Mouse (Mus musculus) midbrain, postnatal 0 days (tissue): Measurements from ENCODE around the gene Dusp12. TPM values are rescaled to one million over a fixed set of nuclear protein-coding genes. Genes with fewer than 3 reads are reported as not detected.

Experiments
- ATAC-seq: fragments of 200-750 bp; cut with Nextera tagmentation; 2 replicates; pipeline ENCODE4 v1.8.0; 2017; ENCODE audit warnings: moderate number of reproducible peaks, mild to moderate bottlenecking, moderate TSS enrichment, moderate library complexity; ENCODE audit not compliant: low FRiP score
- DNase-seq: peaks from one replicate; pipeline ENCODE4 v3.0.0-alpha.2; 2015; ENCODE audit warnings: low spot score
- H3K27ac ChIP-seq: fragments of 300-500 bp; sonication (generic); 2 replicates; pipeline ENCODE4 v1.5.1; 2014; ENCODE audit warnings: low read depth, mild to moderate bottlenecking, low read length, mixed read lengths
- H3K27me3 ChIP-seq: fragments of 300-500 bp; sonication (generic); 2 replicates; pipeline ENCODE4 v1.6.1; 2014; ENCODE audit warnings: low read length, control low read depth, mixed read lengths; ENCODE audit not compliant: insufficient read depth
- H3K36me3 ChIP-seq: fragments of 300-500 bp; sonication (generic); 2 replicates; pipeline ENCODE4 v1.6.1; 2014; ENCODE audit warnings: low read length, control low read depth, mixed read lengths; ENCODE audit not compliant: insufficient read depth
- H3K4me1 ChIP-seq: fragments of 300-500 bp; sonication (generic); 2 replicates; pipeline ENCODE4 v1.6.1; 2014; ENCODE audit warnings: mild to moderate bottlenecking, control low read depth, antibody characterized with exemption, low read length, mixed read lengths; ENCODE audit not compliant: insufficient read depth
- H3K4me2 ChIP-seq: fragments of 300-500 bp; sonication (generic); 2 replicates; pipeline ENCODE4 v1.6.1; 2014; ENCODE audit warnings: low read depth, mild to moderate bottlenecking, low read length, mixed read lengths; ENCODE audit not compliant: poor library complexity, severe bottlenecking
- H3K4me3 ChIP-seq: fragments of 300-500 bp; sonication (generic); 2 replicates; pipeline ENCODE4 v1.5.1; 2014; ENCODE audit warnings: low read depth, mild to moderate bottlenecking, low read length, moderate library complexity
- H3K9ac ChIP-seq: fragments of 300-500 bp; sonication (generic); replicated peaks from 2 replicates; pipeline ENCODE4 v1.6.1; 2014; ENCODE audit warnings: mild to moderate bottlenecking, low read length, moderate library complexity, mixed read lengths; ENCODE audit not compliant: poor library complexity, severe bottlenecking
- H3K9me3 ChIP-seq: fragments of 300-500 bp; sonication (generic); 2 replicates; pipeline ENCODE4 v1.6.1; 2016; ENCODE audit warnings: low read length, control low read depth
- CTCF ChIP-seq: IDR thresholded peaks from 2 replicates; pipeline ENCODE4 v1.5.1; 2016; ENCODE audit warnings: antibody characterized with exemption, mild to moderate bottlenecking
- WGBS: fragments of 180-500 bp; shearing (Covaris S2); extraction: QIAGEN DNeasy Blood & Tissue Kit; methylation state at CpG from one replicate; pipeline ENCODE4 v1.1.7; 2014; 5-methylcytosine and 5-hydroxymethylcytosine counted together
- polyA plus RNA-seq: library from polyadenylated mRNA; unstranded; fragments of >200 nt; fragmentation: Nextera tagmentation; extraction: Ambion mirVana; gene quantifications from 2 replicates; pipeline ENCODE4 v1.2.1, GENCODE M21; 2015
- total RNA-seq: library from RNA; depleted of rRNA; stranded (reverse); fragments of >200 nt; gene quantifications from 2 replicates; pipeline ENCODE4 v1.2.3, GENCODE M21; 2014; rRNA removed

Gene Dusp12
- total and polyA plus RNA-seq, 2 experiments from 2014 or later: 39.6 to 43.3 TPM

GRCm38 (mm10) chr1:170839685-170840084, 45.7 kb downstream of the Dusp12 start:
- no peak for ATAC-seq
- peak; percentile 81 for TF ChIP-seq CTCF
- DNase-seq: peak; percentile 66
- no peaks in the 10 kb centered on the region for H3K27me3 ChIP-seq
- peaks cover 6% of the 10 kb centered on the region; the same call in 1 of the 2 replicates for H3K36me3 ChIP-seq
- H3K4me3 ChIP-seq: no peak overlapping the region
- H3K27ac ChIP-seq: no peak overlapping the region
- H3K9me3 ChIP-seq: no peaks in the 10 kb centered on the region
- H3K4me2 ChIP-seq: no peak overlapping the region
- H3K9ac ChIP-seq: no peak overlapping the region
- no peaks in the 10 kb centered on the region for H3K4me1 ChIP-seq

DNA sequence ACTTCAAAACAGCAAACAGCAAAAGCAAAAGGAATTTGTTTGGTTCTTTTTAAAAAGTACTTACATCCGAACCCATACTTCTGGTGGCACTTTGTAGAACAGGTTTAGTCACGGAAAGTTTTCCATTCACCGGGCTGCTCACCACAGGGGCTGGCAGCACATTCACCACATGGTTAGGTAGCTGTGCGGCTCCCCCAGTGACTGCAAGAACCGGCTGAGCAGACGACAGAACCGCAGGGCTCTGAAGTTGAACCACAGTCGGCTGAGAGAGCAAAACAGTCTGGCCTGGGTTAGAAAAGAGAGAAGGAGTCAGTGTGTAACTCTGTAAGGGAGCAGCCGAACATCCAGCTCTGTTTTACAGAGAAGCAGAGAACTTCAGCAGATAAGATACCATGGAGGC, 50.6 kb downstream of the Dusp12 start:
- Histone ChIP-seq H3K9me3 (no peaks in the 10 kb centered on the region), H3K4me3 (no peak overlapping the region), H3K36me3 (peaks cover 8% of the 10 kb centered on the region; the same call in 1 of the 2 replicates), H3K27ac (no peak overlapping the region), H3K4me1 (no peaks in the 10 kb centered on the region), H3K4me2 (no peak overlapping the region), H3K9ac (no peak overlapping the region), H3K27me3 (no peaks in the 10 kb centered on the region)
- no peak for ATAC-seq
- 72% methylated on average over 9 of the region's 9 CpGs for WGBS
- TF ChIP-seq CTCF: no peak
- no peak for DNase-seq

DNA sequence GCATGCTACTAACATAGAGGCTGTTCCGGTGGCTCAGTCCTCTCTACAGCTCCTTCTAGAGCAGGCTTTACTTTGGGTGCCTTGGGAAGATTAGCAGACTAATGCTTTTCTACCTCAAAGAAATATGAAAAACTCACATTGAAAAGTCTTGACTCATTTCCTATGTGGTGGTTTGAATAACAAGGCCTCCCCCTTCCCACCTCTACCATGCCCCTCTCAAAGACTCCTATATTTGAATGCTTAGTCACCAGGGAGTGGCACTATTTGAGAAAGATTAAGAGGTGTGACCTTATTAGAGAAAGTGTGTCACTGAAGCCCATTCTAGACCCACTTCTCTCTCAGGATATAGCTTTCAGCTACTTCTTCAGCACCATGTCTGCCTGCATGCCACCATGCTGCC, 55.6 kb downstream of the Dusp12 start:
- no peak overlapping the region for H3K9ac ChIP-seq
- no peak for ATAC-seq
- DNase-seq: no peak
- H3K9me3 ChIP-seq: no peaks in the 10 kb centered on the region
- H3K4me2 ChIP-seq: no peak overlapping the region
- TF ChIP-seq CTCF: no peak
- no peak overlapping the region for H3K27ac ChIP-seq
- H3K4me3 ChIP-seq: no peak overlapping the region
- no peaks in the 10 kb centered on the region for H3K27me3 ChIP-seq
- peaks cover 6% of the 10 kb centered on the region; the same call in 1 of the 2 replicates for H3K36me3 ChIP-seq
- WGBS: 97% methylated on average over 1 of the region's 1 CpGs
- no peaks in the 10 kb centered on the region for H3K4me1 ChIP-seq

- Histone ChIP-seq H3K27me3 (no peaks in the 10 kb centered on the region), H3K9me3 (no peaks in the 10 kb centered on the region), H3K4me1 (no peaks in the 10 kb centered on the region), H3K27ac (no peak overlapping the region), H3K9ac (no peak overlapping the region), H3K36me3 (0 out of 2 replicates have a peak, but pooled peaks cover 4% of the 10 kb centered on the region), H3K4me2 (no peak overlapping the region), H3K4me3 (no peak overlapping the region)
- TF ChIP-seq CTCF: no peak
- no peak for DNase-seq
- ATAC-seq: no peak
- 95% methylated on average over 6 of the region's 6 CpGs for WGBS
These were observed 56.0 kb downstream of the Dusp12 start for GRCm38 (mm10) chr1:170829344-170829743.

Other genes with a start within 250 kb of the Dusp12 start
- gene Olfml2b, start 241.0 kb downstream of the Dusp12 start, total RNA-seq: 5.9 and 6.1 TPM in 2 replicates
- gene Olfml2b, start 241.0 kb downstream of the Dusp12 start, polyA plus RNA-seq: 3.1 and 3.5 TPM in 2 replicates
- gene Atf6, start 17.8 kb downstream of the Dusp12 start, total RNA-seq: 17.4 and 21.0 TPM in 2 replicates
- gene Atf6, start 17.8 kb downstream of the Dusp12 start, polyA plus RNA-seq: 5.4 and 5.5 TPM in 2 replicates
- 1.6 and 1.9 TPM in 2 replicates for gene Gm26620, start 475 bp downstream of the Dusp12 start, total RNA-seq
- gene Gm26620, start 475 bp downstream of the Dusp12 start, polyA plus RNA-seq: 0.77 and 1.2 TPM in 2 replicates
- 1.7 and 2.2 TPM in 2 replicates for gene Fcrlb, start 27.4 kb upstream of the Dusp12 start, total RNA-seq
- 1.3 and 1.8 TPM in 2 replicates for gene Fcrlb, start 27.4 kb upstream of the Dusp12 start, polyA plus RNA-seq
- gene Fcrla, start 42.0 kb upstream of the Dusp12 start, total RNA-seq: not detected in 2 replicates
- gene Fcrla, start 42.0 kb upstream of the Dusp12 start, polyA plus RNA-seq: not detected in 2 replicates
- 1.8 and 6.6 TPM in 2 replicates for gene Fcgr2b, start 91.0 kb upstream of the Dusp12 start, total RNA-seq
- 2.1 and 3.6 TPM in 2 replicates for gene Fcgr2b, start 91.0 kb upstream of the Dusp12 start, polyA plus RNA-seq
- 0.57 TPM in 1 of 2 replicates, not detected in the other for gene Fcgr4, start 133.4 kb upstream of the Dusp12 start, total RNA-seq
- gene Fcgr4, start 133.4 kb upstream of the Dusp12 start, polyA plus RNA-seq: 0.25 and 0.48 TPM in 2 replicates
- gene Fcgr3, start 179.4 kb upstream of the Dusp12 start, total RNA-seq: 18.1 and 19.8 TPM in 2 replicates
- gene Fcgr3, start 179.4 kb upstream of the Dusp12 start, polyA plus RNA-seq: 12.8 and 14.2 TPM in 2 replicates
- gene Cfap126, start 228.4 kb upstream of the Dusp12 start, total RNA-seq: 0.38 and 1.5 TPM in 2 replicates
- gene Cfap126, start 228.4 kb upstream of the Dusp12 start, polyA plus RNA-seq: 6.0 and 8.1 TPM in 2 replicates